ENCODE assay signal across 27 mouse cellular contexts in genomic region chr19:42211936-42212335, GRCm38 (mm10). TPM values are rescaled to one million over a fixed set of nuclear protein-coding genes. Genes with fewer than 3 reads are reported as not detected.
"Had no signal": no experiment of that assay in that cellular context is flagged by ENCODE, and none has a peak within 500 bp of the region (broad histone marks: within the 10 kb centered on the region; RNA-seq: fewer than 3 reads in every experiment).

No protein-coding gene starts in this region.

- H3K36me3 ChIP-seq: heart, embryonic 10.5 days; heart, embryonic 12.5 days; hindbrain, embryonic 12.5 days; intestine, embryonic 15.5 days; limb, embryonic 10.5 days; limb, embryonic 12.5 days; liver, embryonic 13.5 days; liver, embryonic 15.5 days had no signal

- ATAC-seq: hindbrain, embryonic 16.5 days; inflammation-experienced regulatory T-cells, adult 6 months; intestine, embryonic 15.5 days; intestine, postnatal 0 days had no signal

- H3K9me3 ChIP-seq: heart, embryonic 10.5 days; heart, embryonic 12.5 days; hindbrain, embryonic 12.5 days; intestine, embryonic 15.5 days; limb, embryonic 10.5 days; limb, embryonic 12.5 days; liver, embryonic 13.5 days; liver, embryonic 15.5 days had no signal

- H3K27me3 ChIP-seq: intestine, embryonic 15.5 days had no signal

- DNase-seq: gastrocnemius, postnatal 10 days; gastrocnemius, postnatal 25 days; heart, adult 18-20 months; heart, postnatal 10 days; heart, postnatal 4 days; kidney, adult 18-20 months; kidney, adult 8-10 months; kidney, postnatal 10 days; kidney, postnatal 25 days; kidney, postnatal 4 days; liver; liver, embryonic 13.5 days had no signal

- H3K27ac ChIP-seq: heart, embryonic 10.5 days; hindbrain, embryonic 12.5 days; hindbrain, embryonic 14.5 days; intestine, embryonic 15.5 days; layer of hippocampus, adult 2 months; left cerebral cortex, adult 2 months; limb, embryonic 10.5 days; limb, embryonic 12.5 days; liver, embryonic 13.5 days; liver, embryonic 15.5 days had no signal

- H3K4me1 ChIP-seq: limb, embryonic 12.5 days; liver, embryonic 15.5 days had no signal

- H3K4me3 ChIP-seq: heart, embryonic 10.5 days; heart, embryonic 12.5 days; hindbrain, embryonic 12.5 days; intestine, embryonic 15.5 days; layer of hippocampus, adult 2 months; left cerebral cortex, adult 2 months; limb, embryonic 10.5 days; limb, embryonic 12.5 days; liver, embryonic 13.5 days; liver, embryonic 15.5 days had no signal

- H3K9ac ChIP-seq: heart, embryonic 12.5 days; hindbrain, embryonic 12.5 days; hindbrain, embryonic 14.5 days; intestine, embryonic 15.5 days; limb, embryonic 12.5 days; liver, embryonic 13.5 days; liver, embryonic 15.5 days had no signal

- H3K4me2 ChIP-seq: heart, embryonic 12.5 days; hindbrain, embryonic 12.5 days; hindbrain, embryonic 14.5 days; intestine, embryonic 15.5 days; limb, embryonic 12.5 days; liver, embryonic 11.5 days; liver, embryonic 13.5 days; liver, embryonic 15.5 days had no signal

RNA-seq across cellular contexts. Expression of gene Sfrp5, which starts 9.9 kb away (rescaled TPM):
- polyA plus RNA-seq: inflammation-experienced regulatory T-cells, adult 6 months had no signal

RNA-seq across cellular contexts. Expression of gene Golga7b, which starts 35.4 kb away (rescaled TPM):
- polyA plus RNA-seq: inflammation-experienced regulatory T-cells, adult 6 months; kidney, embryonic 14.5 days; limb, embryonic 10.5 days; liver, embryonic 11.5 days; liver, embryonic 15.5 days had no signal
